ENCODE assay signal across 20 mouse cellular contexts in the genomic region with DNA sequence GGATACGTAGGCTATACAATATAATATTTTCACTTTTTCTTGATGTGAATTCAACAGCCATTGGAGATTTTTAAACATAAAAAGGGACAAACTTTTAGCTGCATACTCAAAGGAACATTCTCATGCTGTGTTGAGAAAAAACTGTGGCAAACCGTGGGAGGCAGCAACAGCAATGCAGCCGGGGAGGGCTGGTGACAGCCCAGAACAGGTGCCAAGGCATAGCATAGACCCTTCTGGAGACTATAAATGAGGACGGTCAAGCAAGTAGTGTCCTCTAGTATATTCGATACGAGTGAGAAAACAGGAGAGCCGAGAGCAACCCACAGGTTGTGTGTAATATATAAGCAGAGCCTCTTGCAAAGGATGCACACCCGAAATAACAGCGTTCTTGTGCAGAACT.
DNase-seq lines count a peak whose midpoint lies in the region; TF ChIP-seq lines count a peak whose summit lies in the region.
"Had no signal": no experiment of that assay in that cellular context is flagged by ENCODE, and none has a peak within 500 bp of the region (broad histone marks: within the 10 kb centered on the region; RNA-seq: fewer than 3 reads in every experiment).

No protein-coding gene starts in this region.

- H3K4me3 ChIP-seq in myocyte = no peak overlapping the region
- H3K4me3 ChIP-seq: gastrocnemius, adult 2 months; hindbrain, embryonic 15.5 days; limb, embryonic 12.5 days; midbrain, embryonic 10.5 days; neural tube, embryonic 15.5 days had no signal

- no peaks in the 10 kb centered on the region for H3K27me3 ChIP-seq in myocyte (ENCODE audit: control insufficient read depth, insufficient read depth, insufficient read length)
- H3K27me3 ChIP-seq: hindbrain, embryonic 15.5 days; limb, embryonic 12.5 days; neural tube, embryonic 15.5 days had no signal

- intact Hi-C loops in left cerebral cortex, postnatal 25 days (cut with DNase I) = no loop called here
- intact Hi-C loops in left cerebral cortex, postnatal 10 days (cut with DNase I) = no loop called here

- peak overlapping the region; percentile 34 for H3K4me2 ChIP-seq in myocyte (ENCODE audit: low read depth)
- H3K4me2 ChIP-seq: heart, embryonic 11.5 days; hindbrain, embryonic 15.5 days; limb, embryonic 12.5 days; liver, embryonic 11.5 days; neural tube, embryonic 15.5 days had no signal

- no peaks in the 10 kb centered on the region for H3K79me2 ChIP-seq in myocyte (ENCODE audit: control insufficient read depth, insufficient read depth)

- TF ChIP-seq POLR2A in myocyte (IDR thresholded peaks at IDR 0.05; ENCODE audit: insufficient read length, low read depth) = no peak

- peak; percentile 14 to 47 for DNase-seq in frontal cortex, adult 2 months (ENCODE audit: extremely low spot score in 1 of 2, low spot score in 1 of 2)
- no peak for DNase-seq in frontal cortex, postnatal 10 days (ENCODE audit: low spot score in 2 of 2)
- peak; percentile 49 to 71 for DNase-seq in left cerebral cortex, postnatal 25 days (ENCODE audit: low spot score in 2 of 2)
- no peak for DNase-seq in left cerebral cortex, postnatal 10 days (ENCODE audit: extremely low spot score in 1 of 2, low spot score in 2 of 2)
- no peak for DNase-seq in T-cell, adult 2 months (ENCODE audit: low spot score)
- DNase-seq in layer of hippocampus, postnatal 10 days (ENCODE audit: low spot score in 2 of 2) = no peak
- DNase-seq: adrenal gland, adult 8-10 months; cerebellum, adult 8-10 months; gastrocnemius, adult 2 months; kidney, adult 2 months; layer of hippocampus, postnatal 36 days; liver, postnatal 0 days; thymus, postnatal 25 days had no signal

- no peaks in the 10 kb centered on the region for H3K36me3 ChIP-seq in myocyte (ENCODE audit: control insufficient read depth, insufficient read depth)
- H3K36me3 ChIP-seq: hindbrain, embryonic 15.5 days; limb, embryonic 12.5 days; midbrain, embryonic 10.5 days; neural tube, embryonic 15.5 days had no signal

- H3ac ChIP-seq in myocyte (ENCODE audit: control insufficient read depth, insufficient read length) = no peak overlapping the region

TF ChIP-seq in myocyte, 11 proteins besides CTCF, POLR2A, EP300 and RAD21:
- peak in 1 of 3 experiments; percentile 13 for TF ChIP-seq MYOG (IDR thresholded peaks at IDR 0.05; ENCODE audit: control insufficient read depth in 1 of 3, insufficient read depth in 1 of 3, insufficient read length in 2 of 3, low read depth in 2 of 3)
- peak in 2 of 3 experiments; percentile 86 to 90 for TF ChIP-seq MYOD1 (IDR thresholded peaks at IDR 0.05; ENCODE audit: control insufficient read depth in 1 of 3, insufficient read length in 2 of 3, low read depth in 2 of 3)
- TF ChIP-seq MAX (IDR thresholded peaks at IDR 0.05; ENCODE audit: low read depth) = no peak
- no peak for TF ChIP-seq E2F4 (IDR thresholded peaks at IDR 0.05; ENCODE audit: insufficient read depth)
- no peak for TF ChIP-seq USF1 (IDR thresholded peaks at IDR 0.05; ENCODE audit: low read depth)
- no peak for TF ChIP-seq CEBPB (IDR thresholded peaks at IDR 0.05; ENCODE audit: insufficient read depth, poor library complexity, severe bottlenecking)
- TF ChIP-seq POLR2AphosphoS2 (IDR thresholded peaks at IDR 0.05; ENCODE audit: insufficient read length, low read depth) = no peak
- no peak for TF ChIP-seq TCF12 (IDR thresholded peaks at IDR 0.05; ENCODE audit: insufficient read depth, poor library complexity, severe bottlenecking)
- no peak for TF ChIP-seq REST (IDR thresholded peaks at IDR 0.05; ENCODE audit: insufficient read depth, insufficient read length)
- no peak for TF ChIP-seq SRF (IDR thresholded peaks at IDR 0.05; ENCODE audit: control insufficient read depth, insufficient read length, low read depth)
- TF ChIP-seq TCF3 (IDR thresholded peaks at IDR 0.05; ENCODE audit: insufficient read length, low read depth) = no peak
TF ChIP-seq in myocyte: peak in this region for 2.

Comparison
In these comparisons a context has a peak if more than half of its experiments do, and no peak if none do; other contexts are left out.
1. DNase-seq: peak in frontal cortex, adult 2 months (2 of 2) and left cerebral cortex, postnatal 25 days (2 of 2); none in frontal cortex, postnatal 10 days (0 of 2), left cerebral cortex, postnatal 10 days (0 of 2), T-cell, adult 2 months (single experiment) and layer of hippocampus, postnatal 10 days (0 of 2).